Mouse (Mus musculus) limb, embryonic 10.5 days (tissue): ENCODE results near the gene Creb3l2. TPM values are rescaled to one million over a fixed set of nuclear protein-coding genes. Genes with fewer than 3 reads are reported as not detected.

Source experiments
- DNase-seq: peaks from one replicate; pipeline ENCODE4 v3.0.0-alpha.2; 2017; ENCODE audit warnings: low spot score
- H3K27ac ChIP-seq: fragments of 300-500 bp; sonication (generic); 2 replicates; pipeline ENCODE4 v1.5.1; 2016; ENCODE audit warnings: mild to moderate bottlenecking
- H3K27me3 ChIP-seq: fragments of 300-500 bp; sonication (generic); 2 replicates; pipeline ENCODE4 v1.6.1; 2016; ENCODE audit warnings: low read depth, mild to moderate bottlenecking; ENCODE audit not compliant: poor library complexity, severe bottlenecking
- H3K36me3 ChIP-seq: fragments of 300-500 bp; sonication (generic); 2 replicates; pipeline ENCODE4 v1.6.1; 2016; ENCODE audit warnings: mild to moderate bottlenecking, moderate library complexity
- H3K4me1 ChIP-seq: fragments of 300-500 bp; sonication (generic); 2 replicates; pipeline ENCODE4 v1.6.1; 2016
- H3K4me3 ChIP-seq: fragments of 300-500 bp; sonication (generic); 2 replicates; pipeline ENCODE4 v1.5.1; 2016; ENCODE audit warnings: mild to moderate bottlenecking, moderate library complexity
- H3K9me3 ChIP-seq: fragments of 300-500 bp; sonication (generic); replicated peaks from 2 replicates; pipeline ENCODE4 v1.6.1; 2016; ENCODE audit warnings: mild to moderate bottlenecking
- WGBS: fragments of 180-500 bp; shearing (Covaris S2); methylation state at CpG from one replicate; pipeline ENCODE4 v1.1.7; 2016; 5-methylcytosine and 5-hydroxymethylcytosine counted together
- polyA plus RNA-seq: library from polyadenylated mRNA; unstranded; fragments of >200 nt; fragmentation: Nextera tagmentation; extraction: Ambion mirVana; gene quantifications from 2 replicates; pipeline ENCODE4 v1.2.1, GENCODE M21; 2016

Creb3l2 gene
- polyA plus RNA-seq, 1 experiment from 2014 or later = 17.2 TPM

GRCm38 (mm10) chr6:37291171-37291570 is 150.8 kb downstream of the Creb3l2 start:
- Histone ChIP-seq H3K4me3 (no peak overlapping the region), H3K36me3 (no peaks in the 10 kb centered on the region), H3K27me3 (0 out of 2 replicates have a peak, but pooled peaks cover 4% of the 10 kb centered on the region), H3K9me3 (no peaks in the 10 kb centered on the region), H3K27ac (no peak overlapping the region), H3K4me1 (no peaks in the 10 kb centered on the region)
- WGBS = 87% methylated on average over 1 of the region's 1 CpGs
- no peak for DNase-seq

- Histone ChIP-seq H3K27me3 (no peaks in the 10 kb centered on the region), H3K36me3 (no peaks in the 10 kb centered on the region), H3K4me3 (no peak overlapping the region), H3K27ac (no peak overlapping the region), H3K9me3 (no peaks in the 10 kb centered on the region), H3K4me1 (no peaks in the 10 kb centered on the region)
- WGBS = 98% methylated on average over 3 of the region's 3 CpGs
- DNase-seq = no peak
Measured at GRCm38 (mm10) chr6:37290691-37291090, 151.3 kb downstream of the Creb3l2 start.

- no peaks in the 10 kb centered on the region for H3K4me1 ChIP-seq
- DNase-seq = no peak
- H3K36me3 ChIP-seq = no peaks in the 10 kb centered on the region
- no peaks in the 10 kb centered on the region for H3K9me3 ChIP-seq
- H3K27ac ChIP-seq = no peak overlapping the region
- 92% methylated on average over 4 of the region's 4 CpGs for WGBS
- H3K27me3 ChIP-seq = no peaks in the 10 kb centered on the region
- no peak overlapping the region for H3K4me3 ChIP-seq
Measured at GRCm38 (mm10) chr6:37286134-37286533, 155.8 kb downstream of the Creb3l2 start.

GRCm38 (mm10) chr6:37284879-37285278 is 157.1 kb downstream of the Creb3l2 start:
- Histone ChIP-seq H3K4me1 (no peaks in the 10 kb centered on the region), H3K27me3 (no peaks in the 10 kb centered on the region), H3K9me3 (no peaks in the 10 kb centered on the region), H3K27ac (no peak overlapping the region), H3K36me3 (no peaks in the 10 kb centered on the region), H3K4me3 (no peak overlapping the region)
- 93% methylated on average over 9 of the region's 9 CpGs for WGBS
- no peak for DNase-seq

- Histone ChIP-seq H3K4me1 (no peaks in the 10 kb centered on the region), H3K27ac (no peak overlapping the region), H3K9me3 (no peaks in the 10 kb centered on the region), H3K36me3 (no peaks in the 10 kb centered on the region), H3K27me3 (no peaks in the 10 kb centered on the region), H3K4me3 (no peak overlapping the region)
- DNase-seq = no peak
- WGBS = 66% methylated on average over 2 of the region's 2 CpGs
Measured at GRCm38 (mm10) chr6:37283336-37283735, 158.6 kb downstream of the Creb3l2 start.

- Histone ChIP-seq H3K4me1 (no peaks in the 10 kb centered on the region), H3K36me3 (no peaks in the 10 kb centered on the region), H3K27me3 (no peaks in the 10 kb centered on the region), H3K4me3 (no peak overlapping the region), H3K27ac (no peak overlapping the region), H3K9me3 (no peaks in the 10 kb centered on the region)
- DNase-seq = no peak
- 81% methylated on average over 1 of the region's 1 CpGs for WGBS
Measured at GRCm38 (mm10) chr6:37282659-37283058, 159.3 kb downstream of the Creb3l2 start.

Other genes starting within 250 kb of the Creb3l2 start
- gene Dgki, start 142.0 kb downstream of the Creb3l2 start, polyA plus RNA-seq = 0.34 and 0.48 TPM in 2 replicates
- gene Akr1d1, start 88.0 kb upstream of the Creb3l2 start, polyA plus RNA-seq = not detected in 2 replicates